Mouse (Mus musculus): Measurements from ENCODE around the gene Upk2. TPM values are rescaled to one million over a fixed set of nuclear protein-coding genes. Genes with fewer than 3 reads are reported as not detected.
"Not testable (repeated sequence)": the region's sequence is repeated elsewhere in the genome, so short reads cannot be mapped to it uniquely, and the experiment has no call there.

The Upk2 gene
- polyA plus RNA-seq, 2 experiments: 0.40 to 0.91 TPM

DNA sequence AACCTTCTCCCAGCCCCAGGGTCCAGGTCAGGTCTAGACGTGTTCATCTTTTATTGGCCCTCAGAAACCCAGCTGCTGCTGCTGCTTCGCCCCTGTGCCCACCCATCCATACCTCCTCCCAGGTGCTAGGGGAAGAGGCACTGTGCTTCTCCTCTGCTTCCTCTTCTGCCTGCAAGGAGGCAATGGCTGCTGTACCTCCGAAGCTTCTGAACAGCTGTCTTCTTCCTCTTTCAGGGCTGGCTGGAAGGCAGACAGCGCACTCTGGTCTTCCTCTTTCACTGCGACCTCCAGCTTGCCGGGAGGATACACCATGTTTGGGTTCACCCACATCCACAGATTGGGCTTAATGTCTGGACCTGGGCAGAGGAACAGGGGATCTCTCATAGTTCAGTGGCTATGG lies 19.0 kb downstream of the Upk2 start:
- H3K36me3 ChIP-seq (ENCODE audit: control insufficient read depth, insufficient read depth, low read length): no peaks in the 10 kb centered on the region
- H3K4me2 ChIP-seq (replicated peaks; ENCODE audit: low read depth, low read length, severe bottlenecking): no peak overlapping the region
- no peak overlapping the region for H3K4me3 ChIP-seq (replicated peaks; ENCODE audit: low read length)
- DNase-seq (ENCODE audit: low spot score) (no peak), ATAC-seq (ENCODE audit: low FRiP score, low read depth) (no peak)
- no peaks in the 10 kb centered on the region for H3K9me3 ChIP-seq (ENCODE audit: control insufficient read depth, low read length)
- WGBS: 62% methylated on average over 6 of the region's 6 CpGs
- H3K4me1 ChIP-seq (ENCODE audit: control insufficient read depth, insufficient read depth, low read length): peaks cover 7% of the 10 kb centered on the region
- H3K27me3 ChIP-seq (ENCODE audit: control insufficient read depth, insufficient read depth, low read length): no peaks in the 10 kb centered on the region
- H3K9ac ChIP-seq (ENCODE audit: low read depth, low read length, severe bottlenecking): no peak overlapping the region
- TF ChIP-seq POLR2A (IDR thresholded peaks at IDR 0.05; ENCODE audit: borderline replicate concordance, extremely low read depth, insufficient read depth, insufficient read length): no peak
- no peak overlapping the region for H3K27ac ChIP-seq (replicated peaks; ENCODE audit: low read depth, low read length)

DNA sequence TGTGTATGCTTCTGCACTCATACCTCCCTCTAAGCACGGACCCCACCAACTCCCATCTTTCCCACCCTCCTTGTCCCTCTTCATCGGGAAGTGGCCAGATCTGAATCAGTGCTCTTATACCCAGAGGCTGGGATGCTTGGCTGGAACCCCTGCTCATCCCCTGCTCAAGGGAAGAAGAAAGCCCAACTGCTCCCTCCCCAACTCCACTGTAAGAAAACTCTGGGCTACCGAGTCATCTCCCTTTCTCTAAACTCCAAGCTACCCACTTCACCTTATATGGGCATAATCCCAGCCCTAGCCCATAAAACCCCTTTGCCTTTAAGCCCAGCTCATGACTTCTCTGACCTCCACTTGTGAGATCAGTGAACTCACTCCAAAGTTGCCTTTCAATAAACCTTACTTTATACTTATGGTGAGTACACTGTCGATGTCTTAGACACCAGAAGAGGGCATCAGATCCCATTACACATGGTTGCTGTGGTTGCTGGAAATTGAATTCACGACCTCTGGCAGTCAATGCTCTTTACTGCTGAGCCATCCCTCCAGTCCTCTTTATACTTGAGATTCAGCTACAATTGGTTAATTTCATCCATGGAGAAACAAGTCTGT lies 22.1 kb downstream of the Upk2 start:
- H3K4me2 ChIP-seq (replicated peaks; ENCODE audit: low read depth, low read length, severe bottlenecking): no peak overlapping the region
- no peaks in the 10 kb centered on the region for H3K36me3 ChIP-seq (ENCODE audit: control insufficient read depth, insufficient read depth, low read length)
- no peaks in the 10 kb centered on the region for H3K9me3 ChIP-seq (ENCODE audit: control insufficient read depth, low read length)
- ATAC-seq (ENCODE audit: low FRiP score, low read depth) (no peak), DNase-seq (ENCODE audit: low spot score) (no peak)
- no peak overlapping the region for H3K4me3 ChIP-seq (replicated peaks; ENCODE audit: low read length)
- no peaks in the 10 kb centered on the region for H3K27me3 ChIP-seq (ENCODE audit: control insufficient read depth, insufficient read depth, low read length)
- no peak overlapping the region for H3K9ac ChIP-seq (ENCODE audit: low read depth, low read length, severe bottlenecking)
- TF ChIP-seq POLR2A (IDR thresholded peaks at IDR 0.05; ENCODE audit: borderline replicate concordance, extremely low read depth, insufficient read depth, insufficient read length): no peak
- peaks cover 7% of the 10 kb centered on the region for H3K4me1 ChIP-seq (ENCODE audit: control insufficient read depth, insufficient read depth, low read length)
- WGBS: 39% methylated on average over 4 of the region's 5 CpGs
- H3K27ac ChIP-seq (replicated peaks; ENCODE audit: low read depth, low read length): no peak overlapping the region

DNA sequence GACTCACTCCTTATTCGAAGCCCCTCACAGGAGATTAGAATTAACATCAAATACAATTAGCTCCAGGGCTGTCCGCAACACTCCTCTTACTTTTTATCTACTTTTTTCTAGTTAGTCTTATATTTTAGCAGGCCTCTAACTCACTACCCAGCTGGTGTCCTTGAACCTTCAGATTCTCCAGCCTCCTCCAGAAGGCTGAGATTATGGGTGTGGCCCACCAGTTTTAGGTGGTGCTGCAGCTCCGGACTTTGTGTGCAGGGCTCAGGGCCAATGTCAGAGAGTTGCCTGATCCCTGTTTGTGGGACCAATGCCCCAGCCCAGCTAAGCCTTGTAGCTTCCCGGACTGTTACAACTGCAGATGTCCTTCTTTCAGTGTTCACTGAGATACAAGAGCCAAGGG lies 31.2 kb downstream of the Upk2 start:
- Histone ChIP-seq H3K9ac (ENCODE audit: low read depth, low read length, severe bottlenecking) (no peak overlapping the region), H3K4me2 (replicated peaks; ENCODE audit: low read depth, low read length, severe bottlenecking) (no peak overlapping the region), H3K4me1 (ENCODE audit: control insufficient read depth, insufficient read depth, low read length) (no peaks in the 10 kb centered on the region), H3K36me3 (ENCODE audit: control insufficient read depth, insufficient read depth, low read length) (no peaks in the 10 kb centered on the region), H3K27ac (replicated peaks; ENCODE audit: low read depth, low read length) (no peak overlapping the region), H3K9me3 (ENCODE audit: control insufficient read depth, low read length) (no peaks in the 10 kb centered on the region), H3K4me3 (replicated peaks; ENCODE audit: low read length) (no peak overlapping the region), H3K27me3 (ENCODE audit: control insufficient read depth, insufficient read depth, low read length) (no peaks in the 10 kb centered on the region)
- no peak for TF ChIP-seq POLR2A (IDR thresholded peaks at IDR 0.05; ENCODE audit: borderline replicate concordance, extremely low read depth, insufficient read depth, insufficient read length)
- no peak for DNase-seq (ENCODE audit: low spot score)
- 89% methylated on average over 4 of the region's 4 CpGs for WGBS
- ATAC-seq (ENCODE audit: low FRiP score, low read depth): no peak

DNA sequence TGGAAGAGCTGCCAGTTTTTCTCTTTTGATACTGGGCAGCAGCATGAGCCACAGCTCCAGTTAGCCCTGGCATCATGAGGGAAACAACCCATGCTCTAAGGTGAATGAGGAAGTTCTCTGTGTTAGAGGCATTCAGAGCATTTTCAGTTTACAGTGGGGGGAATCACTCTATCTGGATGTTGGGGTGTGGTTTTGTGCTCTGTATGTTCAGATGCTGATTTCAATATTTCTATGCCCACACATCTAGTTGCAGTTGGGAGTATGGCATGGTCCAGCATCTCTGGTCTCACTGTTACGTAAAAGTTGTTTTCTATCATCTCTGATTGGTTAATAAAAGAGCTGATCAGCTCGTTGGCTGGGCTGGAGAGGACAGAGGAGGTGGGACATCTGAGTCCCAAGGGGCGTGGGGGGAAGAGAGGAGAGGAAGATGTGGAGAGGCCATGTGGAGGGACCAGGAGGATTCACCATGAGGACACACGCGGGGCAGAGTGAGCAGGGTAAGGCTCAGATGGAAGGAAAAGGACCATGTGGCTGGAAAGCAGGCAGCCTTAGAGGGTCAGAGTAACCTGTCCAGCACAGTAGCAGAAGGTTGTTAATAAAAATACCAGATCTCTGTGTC lies 34.4 kb downstream of the Upk2 start:
- WGBS: 76% methylated on average over 5 of the region's 5 CpGs
- Histone ChIP-seq H3K4me2 (replicated peaks; ENCODE audit: low read depth, low read length, severe bottlenecking) (no peak overlapping the region), H3K27ac (replicated peaks; ENCODE audit: low read depth, low read length) (no peak overlapping the region), H3K9me3 (ENCODE audit: control insufficient read depth, low read length) (no peaks in the 10 kb centered on the region), H3K4me1 (ENCODE audit: control insufficient read depth, insufficient read depth, low read length) (peaks cover 5% of the 10 kb centered on the region), H3K36me3 (ENCODE audit: control insufficient read depth, insufficient read depth, low read length) (no peaks in the 10 kb centered on the region; the same call in 1 of the 2 replicates), H3K27me3 (ENCODE audit: control insufficient read depth, insufficient read depth, low read length) (no peaks in the 10 kb centered on the region), H3K9ac (ENCODE audit: low read depth, low read length, severe bottlenecking) (no peak overlapping the region), H3K4me3 (replicated peaks; ENCODE audit: low read length) (no peak overlapping the region)
- DNase-seq (ENCODE audit: low spot score) (no peak), ATAC-seq (ENCODE audit: low FRiP score, low read depth) (no peak)
- no peak for TF ChIP-seq POLR2A (IDR thresholded peaks at IDR 0.05; ENCODE audit: borderline replicate concordance, extremely low read depth, insufficient read depth, insufficient read length)

DNA sequence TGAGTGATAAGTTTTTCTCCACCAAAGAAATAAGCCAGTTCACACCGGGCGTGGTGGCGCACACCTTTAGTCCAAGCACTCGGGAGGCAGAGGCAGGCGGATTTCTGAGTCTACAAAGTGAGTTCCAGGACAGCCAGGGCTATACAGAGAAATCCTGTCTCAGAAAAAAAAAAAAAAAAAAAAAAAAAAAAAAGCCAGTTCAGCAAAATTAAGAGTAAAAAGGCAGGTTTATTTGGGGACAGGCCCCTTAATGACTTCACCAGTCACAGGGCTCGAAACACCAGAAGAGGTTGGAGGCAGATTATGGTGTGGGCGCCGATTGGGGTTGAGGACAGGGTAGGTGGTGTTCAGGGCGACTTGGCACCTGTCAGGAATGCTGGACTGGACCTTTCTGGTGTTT lies 35.0 kb downstream of the Upk2 start:
- DNase-seq (ENCODE audit: low spot score); H3K27me3 ChIP-seq (ENCODE audit: control insufficient read depth, insufficient read depth, low read length); H3K4me2 ChIP-seq (replicated peaks; ENCODE audit: low read depth, low read length, severe bottlenecking); H3K36me3 ChIP-seq (ENCODE audit: control insufficient read depth, insufficient read depth, low read length); H3K4me1 ChIP-seq (ENCODE audit: control insufficient read depth, insufficient read depth, low read length); H3K9ac ChIP-seq (ENCODE audit: low read depth, low read length, severe bottlenecking); H3K27ac ChIP-seq (replicated peaks; ENCODE audit: low read depth, low read length); ATAC-seq (ENCODE audit: low FRiP score, low read depth); H3K4me3 ChIP-seq (replicated peaks; ENCODE audit: low read length); H3K9me3 ChIP-seq (ENCODE audit: control insufficient read depth, low read length): not testable (repeated sequence)
- WGBS: 97% methylated on average over 9 of the region's 9 CpGs
